Mouse (Mus musculus): Measurements from ENCODE around the gene Arhgap21. TPM values are rescaled to one million over a fixed set of nuclear protein-coding genes. Genes with fewer than 3 reads are reported as not detected.
A peak's percentile ranks its signal among the peaks of the same experiment; 100 is the strongest.

Gene Arhgap21
- polyA plus RNA-seq, 1 experiment from 2014 or later = 5.2 TPM

GRCm38 (mm10) chr2:20961825-20962224, 6.9 kb downstream of the Arhgap21 start:
- H3K27ac ChIP-seq (ENCODE audit: low read length) = peak overlapping the region; percentile 30; the same call in 1 of the 2 replicates
- H3K4me1 ChIP-seq (ENCODE audit: control insufficient read depth, low read depth, low read length) = peaks cover 55% of the 10 kb centered on the region
- 40% methylated on average over 6 of the region's 6 CpGs for WGBS (ENCODE audit: insufficient replicate concordance)
- no peaks in the 10 kb centered on the region for H3K9me3 ChIP-seq (replicated peaks; ENCODE audit: control insufficient read depth, low read length)
- no peak overlapping the region for H3K4me3 ChIP-seq (ENCODE audit: low read depth, low read length)
- ATAC-seq (ENCODE audit: low read depth) = peak; percentile 15; the same call in 1 of the 2 replicates
- H3K36me3 ChIP-seq (ENCODE audit: control insufficient read depth, insufficient read depth) = no peaks in the 10 kb centered on the region; the same call in 1 of the 2 replicates
- no peak overlapping the region; the same call in 1 of the 2 replicates for H3K9ac ChIP-seq (ENCODE audit: low read depth, low read length)
- H3K27me3 ChIP-seq (ENCODE audit: control insufficient read depth, insufficient read depth, low read depth, low read length) = no peaks in the 10 kb centered on the region
- peak overlapping the region; percentile 34; the same call in 1 of the 2 replicates for H3K4me2 ChIP-seq (ENCODE audit: low read depth, low read length)

GRCm38 (mm10) chr2:20961295-20961694, 7.4 kb downstream of the Arhgap21 start:
- WGBS (ENCODE audit: insufficient replicate concordance) = 32% methylated on average over 8 of the region's 8 CpGs
- H3K4me3 ChIP-seq (ENCODE audit: low read depth, low read length) = no peak overlapping the region
- no peak overlapping the region for H3K9ac ChIP-seq (ENCODE audit: low read depth, low read length)
- no peak for ATAC-seq (ENCODE audit: low read depth)
- no peaks in the 10 kb centered on the region for H3K27me3 ChIP-seq (ENCODE audit: control insufficient read depth, insufficient read depth, low read depth, low read length)
- H3K4me1 ChIP-seq (ENCODE audit: control insufficient read depth, low read depth, low read length) = peaks cover 51% of the 10 kb centered on the region
- no peak overlapping the region for H3K4me2 ChIP-seq (ENCODE audit: low read depth, low read length)
- H3K27ac ChIP-seq (ENCODE audit: low read length) = no peak overlapping the region
- H3K36me3 ChIP-seq (ENCODE audit: control insufficient read depth, insufficient read depth) = no peaks in the 10 kb centered on the region; the same call in 1 of the 2 replicates
- H3K9me3 ChIP-seq (replicated peaks; ENCODE audit: control insufficient read depth, low read length) = no peaks in the 10 kb centered on the region

- no peak overlapping the region for H3K27ac ChIP-seq (ENCODE audit: low read length)
- no peak overlapping the region for H3K4me3 ChIP-seq (ENCODE audit: low read depth, low read length)
- H3K27me3 ChIP-seq (ENCODE audit: control insufficient read depth, insufficient read depth, low read depth, low read length) = no peaks in the 10 kb centered on the region
- no peak overlapping the region for H3K9ac ChIP-seq (ENCODE audit: low read depth, low read length)
- peaks cover 46% of the 10 kb centered on the region for H3K4me1 ChIP-seq (ENCODE audit: control insufficient read depth, low read depth, low read length)
- ATAC-seq (ENCODE audit: low read depth) = no peak
- H3K4me2 ChIP-seq (ENCODE audit: low read depth, low read length) = no peak overlapping the region
- no peaks in the 10 kb centered on the region; the same call in 1 of the 2 replicates for H3K36me3 ChIP-seq (ENCODE audit: control insufficient read depth, insufficient read depth)
- H3K9me3 ChIP-seq (replicated peaks; ENCODE audit: control insufficient read depth, low read length) = no peaks in the 10 kb centered on the region
- 53% methylated on average over 8 of the region's 8 CpGs for WGBS (ENCODE audit: insufficient replicate concordance)
These were observed 8.0 kb downstream of the Arhgap21 start for GRCm38 (mm10) chr2:20960668-20961035.

GRCm38 (mm10) chr2:20959906-20960667, 8.6 kb downstream of the Arhgap21 start:
- H3K36me3 ChIP-seq (ENCODE audit: control insufficient read depth, insufficient read depth) = no peaks in the 10 kb centered on the region; the same call in 1 of the 2 replicates
- no peaks in the 10 kb centered on the region for H3K27me3 ChIP-seq (ENCODE audit: control insufficient read depth, insufficient read depth, low read depth, low read length)
- H3K9me3 ChIP-seq (replicated peaks; ENCODE audit: control insufficient read depth, low read length) = no peaks in the 10 kb centered on the region
- WGBS (ENCODE audit: insufficient replicate concordance) = 81% methylated on average over 9 of the region's 9 CpGs
- peaks cover 49% of the 10 kb centered on the region for H3K4me1 ChIP-seq (ENCODE audit: control insufficient read depth, low read depth, low read length)
- H3K27ac ChIP-seq (ENCODE audit: low read length) = no peak overlapping the region; the same call in 1 of the 2 replicates
- H3K4me3 ChIP-seq (ENCODE audit: low read depth, low read length) = no peak overlapping the region
- no peak for ATAC-seq (ENCODE audit: low read depth)
- no peak overlapping the region for H3K4me2 ChIP-seq (ENCODE audit: low read depth, low read length)
- H3K9ac ChIP-seq (ENCODE audit: low read depth, low read length) = no peak overlapping the region

GRCm38 (mm10) chr2:20959045-20959444, 9.6 kb downstream of the Arhgap21 start:
- 10% methylated on average over 2 of the region's 2 CpGs for WGBS (ENCODE audit: insufficient replicate concordance)
- H3K9ac ChIP-seq (ENCODE audit: low read depth, low read length) = no peak overlapping the region
- H3K36me3 ChIP-seq (ENCODE audit: control insufficient read depth, insufficient read depth) = no peaks in the 10 kb centered on the region; the same call in 1 of the 2 replicates
- H3K4me2 ChIP-seq (ENCODE audit: low read depth, low read length) = no peak overlapping the region
- no peak overlapping the region for H3K27ac ChIP-seq (ENCODE audit: low read length)
- H3K9me3 ChIP-seq (replicated peaks; ENCODE audit: control insufficient read depth, low read length) = no peaks in the 10 kb centered on the region
- peak; percentile 66 for ATAC-seq (ENCODE audit: low read depth)
- H3K4me1 ChIP-seq (ENCODE audit: control insufficient read depth, low read depth, low read length) = peaks cover 46% of the 10 kb centered on the region
- no peak overlapping the region for H3K4me3 ChIP-seq (ENCODE audit: low read depth, low read length)
- no peaks in the 10 kb centered on the region for H3K27me3 ChIP-seq (ENCODE audit: control insufficient read depth, insufficient read depth, low read depth, low read length)

GRCm38 (mm10) chr2:20957995-20958394, 10.7 kb downstream of the Arhgap21 start:
- H3K4me3 ChIP-seq (ENCODE audit: low read depth, low read length) = no peak overlapping the region
- ATAC-seq (ENCODE audit: low read depth) = no peak
- no peak overlapping the region for H3K9ac ChIP-seq (ENCODE audit: low read depth, low read length)
- no peak overlapping the region for H3K27ac ChIP-seq (ENCODE audit: low read length)
- no peak overlapping the region for H3K4me2 ChIP-seq (ENCODE audit: low read depth, low read length)
- no peaks in the 10 kb centered on the region for H3K9me3 ChIP-seq (replicated peaks; ENCODE audit: control insufficient read depth, low read length)
- H3K4me1 ChIP-seq (ENCODE audit: control insufficient read depth, low read depth, low read length) = peaks cover 40% of the 10 kb centered on the region
- no peaks in the 10 kb centered on the region for H3K27me3 ChIP-seq (ENCODE audit: control insufficient read depth, insufficient read depth, low read depth, low read length)
- no peaks in the 10 kb centered on the region; the same call in 1 of the 2 replicates for H3K36me3 ChIP-seq (ENCODE audit: control insufficient read depth, insufficient read depth)
- WGBS (ENCODE audit: insufficient replicate concordance) = 71% methylated on average over 1 of the region's 1 CpGs

- H3K27me3 ChIP-seq (ENCODE audit: control insufficient read depth, insufficient read depth, low read depth, low read length) = no peaks in the 10 kb centered on the region
- no peak overlapping the region for H3K27ac ChIP-seq (ENCODE audit: low read length)
- no peaks in the 10 kb centered on the region; the same call in 1 of the 2 replicates for H3K36me3 ChIP-seq (ENCODE audit: control insufficient read depth, insufficient read depth)
- no peak for ATAC-seq (ENCODE audit: low read depth)
- 77% methylated on average over 5 of the region's 5 CpGs for WGBS (ENCODE audit: insufficient replicate concordance)
- H3K4me1 ChIP-seq (ENCODE audit: control insufficient read depth, low read depth, low read length) = peaks cover 28% of the 10 kb centered on the region
- H3K4me3 ChIP-seq (ENCODE audit: low read depth, low read length) = no peak overlapping the region
- no peak overlapping the region for H3K4me2 ChIP-seq (ENCODE audit: low read depth, low read length)
- no peak overlapping the region for H3K9ac ChIP-seq (ENCODE audit: low read depth, low read length)
- no peaks in the 10 kb centered on the region for H3K9me3 ChIP-seq (replicated peaks; ENCODE audit: control insufficient read depth, low read length)
These were observed 12.0 kb downstream of the Arhgap21 start for GRCm38 (mm10) chr2:20956716-20957115.

GRCm38 (mm10) chr2:20955996-20956395, 12.7 kb downstream of the Arhgap21 start:
- no peak overlapping the region for H3K9ac ChIP-seq (ENCODE audit: low read depth, low read length)
- H3K4me2 ChIP-seq (ENCODE audit: low read depth, low read length) = no peak overlapping the region
- H3K27me3 ChIP-seq (ENCODE audit: control insufficient read depth, insufficient read depth, low read depth, low read length) = no peaks in the 10 kb centered on the region
- no peaks in the 10 kb centered on the region for H3K9me3 ChIP-seq (replicated peaks; ENCODE audit: control insufficient read depth, low read length)
- peaks cover 24% of the 10 kb centered on the region for H3K4me1 ChIP-seq (ENCODE audit: control insufficient read depth, low read depth, low read length)
- H3K27ac ChIP-seq (ENCODE audit: low read length) = no peak overlapping the region
- no peaks in the 10 kb centered on the region; the same call in 1 of the 2 replicates for H3K36me3 ChIP-seq (ENCODE audit: control insufficient read depth, insufficient read depth)
- 71% methylated on average over 6 of the region's 6 CpGs for WGBS (ENCODE audit: insufficient replicate concordance)
- no peak overlapping the region for H3K4me3 ChIP-seq (ENCODE audit: low read depth, low read length)
- no peak for ATAC-seq (ENCODE audit: low read depth)

- peaks cover 19% of the 10 kb centered on the region for H3K4me1 ChIP-seq (ENCODE audit: control insufficient read depth, low read depth, low read length)
- no peaks in the 10 kb centered on the region for H3K27me3 ChIP-seq (ENCODE audit: control insufficient read depth, insufficient read depth, low read depth, low read length)
- H3K4me3 ChIP-seq (ENCODE audit: low read depth, low read length) = no peak overlapping the region
- no peaks in the 10 kb centered on the region for H3K9me3 ChIP-seq (replicated peaks; ENCODE audit: control insufficient read depth, low read length)
- H3K36me3 ChIP-seq (ENCODE audit: control insufficient read depth, insufficient read depth) = no peaks in the 10 kb centered on the region
- H3K4me2 ChIP-seq (ENCODE audit: low read depth, low read length) = no peak overlapping the region
- no peak for ATAC-seq (ENCODE audit: low read depth)
- 79% methylated on average over 8 of the region's 8 CpGs for whole genome bisulfite sequencing (ENCODE audit: insufficient replicate concordance)
- H3K9ac ChIP-seq (ENCODE audit: low read depth, low read length) = no peak overlapping the region
- H3K27ac ChIP-seq (ENCODE audit: low read length) = no peak overlapping the region
These were observed 13.3 kb downstream of the Arhgap21 start for GRCm38 (mm10) chr2:20955376-20955775.
